Mouse (Mus musculus): ENCODE measurements at regions not wholly inside any gene's neighbourhood (a gene's known extent, or its start where the extent isn't known, plus 50 kb on each side); places are given as distances from the start of the nearest gene placed in this dataset.

GRCm38 (mm10) chr1:51609295-51609694, 131.1 kb upstream of the Nabp1 start:
- no peak for TF ChIP-seq CTCF (IDR thresholded peaks at IDR 0.05; ENCODE audit: control insufficient read depth, insufficient read depth, insufficient read length)
- TF ChIP-seq USF1 (IDR thresholded peaks at IDR 0.05; ENCODE audit: low read depth), result no peak
- no peak for TF ChIP-seq FOSL1 (IDR thresholded peaks at IDR 0.05; ENCODE audit: insufficient read depth, low read length, poor library complexity, severe bottlenecking)
- no peak for TF ChIP-seq CEBPB (IDR thresholded peaks at IDR 0.05; ENCODE audit: low read depth)
- no peak for TF ChIP-seq MAX (IDR thresholded peaks at IDR 0.05)
